Mouse (Mus musculus) C3H10T1/2 (cell line): ENCODE data around the gene Mpzl2. TPM values are rescaled to one million over a fixed set of nuclear protein-coding genes. Genes with fewer than 3 reads are reported as not detected.

Experiments
- polyA plus RNA-seq, 2 experiments: library from polyadenylated mRNA; unstranded; fragments of >200 nt; fragmentation: generic; extraction: Trizol; gene quantifications; one replicate each; pipeline ENCODE4 v1.2.1; 2012; ENCODE audit warnings: missing spikeins in 2 of 2

Mpzl2 gene
- polyA plus RNA-seq: not detected

GRCm38 (mm10) chr9:45039499-45039898 lies at the start of gene Mpzl2:
Gene Mpzl2, plus strand, starts transcription at chr9:45039799.

GRCm38 (mm10) chr9:45009180-45010078 lies 30.2 kb upstream of the Mpzl2 start, which contains the start of gene Cd3e:
Gene Cd3e, minus strand, starts transcription at chr9:45009627.

GRCm38 (mm10) chr9:45055082-45055713 lies 15.6 kb downstream of the Mpzl2 start, which contains the start of gene Mpzl3:
Gene Mpzl3, plus strand, starts transcription at chr9:45055186.

DNA sequence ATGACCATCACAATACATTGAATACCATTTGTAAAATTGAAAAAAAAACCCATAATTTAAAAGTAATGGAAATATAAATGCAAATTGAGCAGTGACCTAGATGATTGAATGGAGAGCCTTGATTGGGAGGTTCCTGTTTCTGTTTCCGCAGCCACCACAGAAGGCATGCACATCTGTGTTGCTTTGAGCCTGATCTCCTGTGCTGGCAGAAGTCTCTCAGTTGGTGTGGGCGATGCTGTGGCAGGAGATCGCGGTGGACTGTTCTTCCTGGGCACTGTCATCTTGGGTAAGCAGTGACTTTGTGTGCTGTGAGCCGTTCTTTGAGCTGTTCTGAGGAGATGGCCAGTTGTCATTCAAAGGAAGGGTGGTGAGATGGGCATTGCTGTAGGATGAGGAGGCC lies 39.4 kb downstream of the Mpzl2 start, which contains the start of gene Jaml:
TSS of gene Jaml (plus strand) at position 173 of the 400 bp plus-strand sequence.

Other genes with a start within 250 kb of the Mpzl2 start
- gene Tmem25, start 240.5 kb upstream of the Mpzl2 start, polyA plus RNA-seq: under 1 TPM; 0.06 to 0.66 TPM
- gene Ttc36, start 236.7 kb upstream of the Mpzl2 start, polyA plus RNA-seq: under 1 TPM; 0.32 to 0.42 TPM
- 1 to 10 TPM in 1 of 2 experiments, under 1 TPM in 1; 0.73 to 6.6 TPM for gene Kmt2a, start 158.5 kb upstream of the Mpzl2 start, polyA plus RNA-seq
- gene Atp5l, start 119.1 kb upstream of the Mpzl2 start, polyA plus RNA-seq: 100 to 1,000 TPM; 395 to 672 TPM
- gene Ube4a, start 74.2 kb upstream of the Mpzl2 start, polyA plus RNA-seq: 1 to 10 TPM; 1.6 to 9.5 TPM
- gene Cd3g, start 59.4 kb upstream of the Mpzl2 start, polyA plus RNA-seq: not detected
- not detected for gene Cd3d, start 58.0 kb upstream of the Mpzl2 start, polyA plus RNA-seq
- gene Cd3e, start 30.2 kb upstream of the Mpzl2 start, polyA plus RNA-seq: not detected
- under 1 TPM in 1 of 2 experiments, not detected in 1; 0.01 TPM for gene Mpzl3, start 15.4 kb downstream of the Mpzl2 start, polyA plus RNA-seq
- not detected for gene Jaml, start 39.4 kb downstream of the Mpzl2 start, polyA plus RNA-seq
- not detected for gene Scn2b, start 78.0 kb downstream of the Mpzl2 start, polyA plus RNA-seq
- gene Scn4b, start 98.6 kb downstream of the Mpzl2 start, polyA plus RNA-seq: not detected
- not detected for gene BC049352, start 142.2 kb downstream of the Mpzl2 start, polyA plus RNA-seq
- not detected for gene Tmprss4, start 164.3 kb downstream of the Mpzl2 start, polyA plus RNA-seq
- gene Il10ra, start 229.3 kb downstream of the Mpzl2 start, polyA plus RNA-seq: not detected